Mouse (Mus musculus) spleen, postnatal 14 days (tissue): ENCODE measurements around the gene Trip4.

Experiments
- DNase-seq, 2 experiments: peaks; one replicate each; pipeline ENCODE4 v3.0.0; 2021 to 2022; ENCODE audit warnings: low spot score in 2 of 2

The Trip4 gene

GRCm38 (mm10) chr9:65908394-65909300 is at the start of gene Trip4, which contains the start of gene Csnk1g1:
Gene Trip4 (minus strand): TSS chr9:65908794.
Gene Csnk1g1 (plus strand): TSS chr9:65908924.
- peak; percentile 66 to 78 for DNase-seq

- no peak for DNase-seq
Observed at GRCm38 (mm10) chr9:65951082-65951587, 42.5 kb upstream of the Trip4 start.

- no peak for DNase-seq
Observed at GRCm38 (mm10) chr9:65937566-65937965, 29.0 kb upstream of the Trip4 start.

GRCm38 (mm10) chr9:65929826-65930225 is 21.2 kb upstream of the Trip4 start:
- DNase-seq: no peak

- DNase-seq: no peak
Observed at GRCm38 (mm10) chr9:65928456-65928855, 19.9 kb upstream of the Trip4 start.

- DNase-seq: no peak
Observed at GRCm38 (mm10) chr9:65917015-65917414, 8.4 kb upstream of the Trip4 start.

GRCm38 (mm10) chr9:65913976-65914375 is 5.4 kb upstream of the Trip4 start:
- no peak for DNase-seq

- no peak for DNase-seq
Observed at GRCm38 (mm10) chr9:65909837-65910236, 1.2 kb upstream of the Trip4 start.

GRCm38 (mm10) chr9:65909301-65909801 is 757 bp upstream of the Trip4 start:
- peak; percentile 13 to 17 for DNase-seq

- DNase-seq: no peak
Observed at GRCm38 (mm10) chr9:65903419-65903818, 5.2 kb downstream of the Trip4 start.

GRCm38 (mm10) chr9:65902879-65903278 is 5.7 kb downstream of the Trip4 start:
- no peak for DNase-seq

GRCm38 (mm10) chr9:65896977-65897376 is 11.6 kb downstream of the Trip4 start:
- DNase-seq: no peak

- DNase-seq: no peak
Observed at GRCm38 (mm10) chr9:65891126-65891525, 17.5 kb downstream of the Trip4 start.

- peak; percentile 50 to 60 for DNase-seq
Observed at GRCm38 (mm10) chr9:65890143-65890628, 18.4 kb downstream of the Trip4 start, which contains the start of gene Pclaf. Gene Pclaf (plus strand): TSS chr9:65890237.

GRCm38 (mm10) chr9:65884564-65885315 is 23.9 kb downstream of the Trip4 start:
- peak; percentile 82 to 88 for DNase-seq

GRCm38 (mm10) chr9:65859656-65860055 is 48.9 kb downstream of the Trip4 start:
- DNase-seq: no peak

- no peak for DNase-seq
Observed at GRCm38 (mm10) chr9:65850203-65850602, 58.4 kb downstream of the Trip4 start.

- DNase-seq: no peak
Observed at GRCm38 (mm10) chr9:65848154-65848553, 60.4 kb downstream of the Trip4 start.

- no peak for DNase-seq
Observed at GRCm38 (mm10) chr9:65844421-65845165, 64.0 kb downstream of the Trip4 start.

- no peak for DNase-seq
Observed at GRCm38 (mm10) chr9:65839841-65840240, 68.8 kb downstream of the Trip4 start.

- no peak for DNase-seq
Observed at GRCm38 (mm10) chr9:65836916-65837315, 71.7 kb downstream of the Trip4 start.
